Mouse (Mus musculus): ENCODE measurements around the gene Myocos. TPM values are rescaled to one million over a fixed set of nuclear protein-coding genes. Genes with fewer than 3 reads are reported as not detected.
"Not testable (repeated sequence)": the region's sequence is repeated elsewhere in the genome, so short reads cannot be mapped to it uniquely, and the experiment has no call there.

Gene Myocos
- polyA plus RNA-seq, 1 experiment from 2014 or later = not detected

DNA sequence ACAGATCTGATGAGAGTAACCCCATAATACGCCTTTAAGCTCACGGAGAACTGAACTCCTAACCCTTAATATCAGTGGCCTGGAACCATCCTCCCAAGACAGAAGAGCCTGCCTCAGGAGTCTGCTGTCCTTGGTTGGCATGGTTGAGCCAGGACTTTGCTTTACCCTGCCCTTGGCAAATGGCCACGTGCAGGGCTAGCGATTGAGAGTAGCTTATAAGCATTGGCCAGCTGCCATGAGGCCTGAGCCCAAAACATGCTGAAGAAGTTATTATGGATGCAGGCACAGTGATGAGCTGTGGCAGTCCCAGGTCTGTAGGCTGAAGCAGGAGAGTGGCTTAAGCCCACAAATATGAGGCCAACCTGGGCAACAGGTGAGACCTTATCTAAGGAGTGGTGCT lies 30.2 kb downstream of the Myocos start:
- H3K4me3 ChIP-seq (ENCODE audit: low read length); H3K4me1 ChIP-seq (replicated peaks; ENCODE audit: control insufficient read depth, insufficient read depth, low read length); H3K9ac ChIP-seq (ENCODE audit: low read length); H3K36me3 ChIP-seq (ENCODE audit: control insufficient read depth, insufficient read depth, low read length); ATAC-seq (ENCODE audit: low read depth); H3K27ac ChIP-seq (ENCODE audit: low read length); H3K27me3 ChIP-seq (ENCODE audit: control insufficient read depth, insufficient read depth, low read depth, low read length); H3K9me3 ChIP-seq (ENCODE audit: control insufficient read depth, low read length); H3K4me2 ChIP-seq (ENCODE audit: low read depth, low read length): not testable (repeated sequence)
- 73% methylated on average over 4 of the region's 4 CpGs for WGBS

DNA sequence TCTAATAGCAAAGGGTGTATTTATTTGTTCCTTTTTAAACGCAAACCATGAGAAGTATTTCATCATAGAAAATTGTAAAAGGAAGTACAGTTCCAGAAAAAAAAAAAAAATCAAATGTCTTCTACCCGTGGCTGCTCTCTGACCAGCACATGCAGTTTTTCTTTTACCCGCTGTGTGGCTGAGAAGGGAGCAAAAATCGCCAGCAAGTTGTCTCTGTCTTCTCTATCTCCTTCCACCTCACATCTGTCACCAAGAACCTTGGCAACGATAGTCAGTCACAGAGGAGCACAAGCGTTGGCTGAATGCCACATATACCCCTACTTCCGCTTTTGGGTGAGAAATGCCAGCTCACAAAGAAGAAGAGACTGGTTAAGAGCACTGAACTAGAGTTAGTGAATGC lies 32.8 kb downstream of the Myocos start:
- 0 out of 2 replicates have a peak overlapping the region, but pooled peaks have one; percentile 20 for H3K4me2 ChIP-seq (ENCODE audit: low read depth, low read length)

DNA sequence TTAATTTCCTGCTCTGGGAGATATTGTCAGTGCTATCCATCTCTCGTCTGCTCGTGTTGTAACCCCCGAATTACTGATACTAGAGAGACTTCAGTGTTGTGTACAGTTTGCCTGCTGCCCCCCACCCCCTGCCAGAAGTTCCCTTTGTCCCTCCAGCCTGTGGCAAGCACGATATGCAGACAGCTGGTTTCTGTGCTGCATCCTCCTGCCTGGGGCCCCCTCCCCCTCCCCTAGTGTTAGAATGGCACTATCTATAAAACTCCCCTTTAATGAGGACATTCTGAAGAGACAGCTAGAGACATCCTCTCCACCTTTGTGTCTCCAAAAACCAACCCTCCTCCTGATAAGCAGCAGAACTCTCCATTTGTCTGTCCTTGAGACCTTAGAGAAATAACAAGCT lies 34.1 kb downstream of the Myocos start:
- H3K4me1 ChIP-seq (replicated peaks; ENCODE audit: control insufficient read depth, insufficient read depth, low read length) = peaks cover 3% of the 10 kb centered on the region; the same call in 1 of the 2 replicates
- no peak overlapping the region for H3K4me3 ChIP-seq (ENCODE audit: low read length)
- WGBS = 21% methylated on average over 4 of the region's 4 CpGs
- H3K36me3 ChIP-seq (ENCODE audit: control insufficient read depth, insufficient read depth, low read length) = no peaks in the 10 kb centered on the region
- H3K27ac ChIP-seq (ENCODE audit: low read length) = no peak overlapping the region
- no peak overlapping the region for H3K4me2 ChIP-seq (ENCODE audit: low read depth, low read length)
- no peaks in the 10 kb centered on the region for H3K27me3 ChIP-seq (ENCODE audit: control insufficient read depth, insufficient read depth, low read depth, low read length)
- no peaks in the 10 kb centered on the region for H3K9me3 ChIP-seq (ENCODE audit: control insufficient read depth, low read length)
- no peak overlapping the region for H3K9ac ChIP-seq (ENCODE audit: low read length)
- no peak for ATAC-seq (ENCODE audit: low read depth)

More for the DNA sequence above, 32.8 kb downstream of the Myocos start:
- Histone ChIP-seq H3K36me3 (ENCODE audit: control insufficient read depth, insufficient read depth, low read length) (no peaks in the 10 kb centered on the region), H3K27me3 (ENCODE audit: control insufficient read depth, insufficient read depth, low read depth, low read length) (no peaks in the 10 kb centered on the region), H3K9me3 (ENCODE audit: control insufficient read depth, low read length) (no peaks in the 10 kb centered on the region), H3K4me3 (ENCODE audit: low read length) (no peak overlapping the region), H3K9ac (ENCODE audit: low read length) (no peak overlapping the region), H3K27ac (ENCODE audit: low read length) (no peak overlapping the region), H3K4me1 (replicated peaks; ENCODE audit: control insufficient read depth, insufficient read depth, low read length) (peaks cover 3% of the 10 kb centered on the region; the same call in 1 of the 2 replicates)
- ATAC-seq (ENCODE audit: low read depth) = 0 out of 2 replicates have a peak, but pooled peaks have one; percentile 20
- WGBS = 26% methylated on average over 7 of the region's 7 CpGs

DNA sequence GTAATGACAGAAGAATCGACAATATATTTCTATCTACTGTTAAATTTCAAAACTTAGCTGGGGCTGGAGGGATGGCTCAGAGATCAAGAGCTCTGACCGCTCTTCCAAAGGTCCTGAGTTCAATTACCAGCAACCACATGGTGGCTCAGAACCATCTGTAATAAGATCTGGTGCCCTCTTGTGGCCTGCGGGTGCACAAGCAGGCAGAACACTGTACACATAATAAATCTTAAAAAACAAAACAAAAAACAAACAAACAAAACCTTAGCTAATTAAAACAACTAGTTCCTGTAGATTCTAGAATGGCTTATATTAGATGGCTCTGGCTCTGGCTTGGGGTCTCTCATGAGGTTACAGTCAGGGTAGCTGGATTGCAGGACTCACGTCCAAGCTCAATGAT lies 37.5 kb downstream of the Myocos start:
- no peaks in the 10 kb centered on the region for H3K27me3 ChIP-seq (ENCODE audit: control insufficient read depth, insufficient read depth, low read depth, low read length)
- no peak for ATAC-seq (ENCODE audit: low read depth)
- H3K27ac ChIP-seq (ENCODE audit: low read length) = no peak overlapping the region
- WGBS = 64% methylated on average over 4 of the region's 4 CpGs
- H3K4me1 ChIP-seq (replicated peaks; ENCODE audit: control insufficient read depth, insufficient read depth, low read length) = peaks cover 3% of the 10 kb centered on the region; the same call in 1 of the 2 replicates
- H3K9me3 ChIP-seq (ENCODE audit: control insufficient read depth, low read length) = no peaks in the 10 kb centered on the region
- no peaks in the 10 kb centered on the region for H3K36me3 ChIP-seq (ENCODE audit: control insufficient read depth, insufficient read depth, low read length)
- H3K4me3 ChIP-seq (ENCODE audit: low read length) = no peak overlapping the region
- H3K4me2 ChIP-seq (ENCODE audit: low read depth, low read length) = no peak overlapping the region
- H3K9ac ChIP-seq (ENCODE audit: low read length) = no peak overlapping the region

DNA sequence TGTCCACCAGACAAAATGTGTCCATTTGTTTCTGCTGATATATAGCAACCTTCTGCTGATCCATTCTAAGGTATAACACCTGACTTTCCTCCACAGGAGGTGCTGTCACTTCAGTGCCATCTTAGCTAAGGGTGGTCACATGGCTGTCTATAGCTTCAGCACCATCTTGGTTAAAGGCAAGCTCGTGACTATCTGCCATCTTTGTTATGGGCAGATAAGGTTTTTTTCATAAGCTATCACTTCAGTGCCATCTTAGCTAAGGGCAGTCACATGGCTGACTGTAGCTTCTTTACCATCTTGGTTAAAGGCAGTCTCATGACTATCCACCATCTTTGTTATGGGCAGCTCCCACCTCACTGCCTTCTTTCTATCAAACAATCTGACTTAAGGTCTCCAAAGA lies 42.5 kb downstream of the Myocos start:
- Histone ChIP-seq H3K27ac (ENCODE audit: low read length) (no peak overlapping the region), H3K27me3 (ENCODE audit: control insufficient read depth, insufficient read depth, low read depth, low read length) (no peaks in the 10 kb centered on the region), H3K9me3 (ENCODE audit: control insufficient read depth, low read length) (no peaks in the 10 kb centered on the region), H3K4me3 (ENCODE audit: low read length) (no peak overlapping the region), H3K36me3 (ENCODE audit: control insufficient read depth, insufficient read depth, low read length) (no peaks in the 10 kb centered on the region), H3K9ac (ENCODE audit: low read length) (no peak overlapping the region), H3K4me2 (ENCODE audit: low read depth, low read length) (no peak overlapping the region), H3K4me1 (replicated peaks; ENCODE audit: control insufficient read depth, insufficient read depth, low read length) (no peaks in the 10 kb centered on the region)
- 58% methylated on average over 1 of the region's 1 CpGs for WGBS
- no peak for ATAC-seq (ENCODE audit: low read depth)

DNA sequence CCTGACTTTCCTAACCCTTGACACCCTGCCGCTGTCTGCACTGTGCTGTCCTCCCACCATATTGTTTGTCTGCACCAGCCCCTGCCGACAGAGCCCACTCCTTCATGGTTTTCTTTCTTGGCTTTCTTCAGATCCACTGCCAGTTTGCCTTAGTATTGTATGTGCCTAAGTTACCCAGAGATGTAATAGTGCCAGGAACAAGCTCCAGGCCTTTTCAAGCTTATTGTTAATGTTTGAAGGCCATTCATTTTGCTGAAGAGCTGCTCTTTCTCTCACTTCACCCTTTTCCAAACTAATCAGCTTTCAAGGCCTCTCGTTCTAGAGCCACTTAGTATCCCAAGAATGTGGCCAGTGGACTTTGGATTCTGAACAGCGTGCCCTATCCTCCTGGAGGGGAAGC lies 46.8 kb downstream of the Myocos start:
- no peak for ATAC-seq (ENCODE audit: low read depth)
- Histone ChIP-seq H3K9me3 (ENCODE audit: control insufficient read depth, low read length) (no peaks in the 10 kb centered on the region), H3K4me1 (replicated peaks; ENCODE audit: control insufficient read depth, insufficient read depth, low read length) (no peaks in the 10 kb centered on the region), H3K36me3 (ENCODE audit: control insufficient read depth, insufficient read depth, low read length) (no peaks in the 10 kb centered on the region), H3K27me3 (ENCODE audit: control insufficient read depth, insufficient read depth, low read depth, low read length) (no peaks in the 10 kb centered on the region), H3K27ac (ENCODE audit: low read length) (no peak overlapping the region), H3K4me2 (ENCODE audit: low read depth, low read length) (no peak overlapping the region), H3K4me3 (ENCODE audit: low read length) (no peak overlapping the region), H3K9ac (ENCODE audit: low read length) (no peak overlapping the region)
- WGBS = 60% methylated on average over 4 of the region's 4 CpGs

DNA sequence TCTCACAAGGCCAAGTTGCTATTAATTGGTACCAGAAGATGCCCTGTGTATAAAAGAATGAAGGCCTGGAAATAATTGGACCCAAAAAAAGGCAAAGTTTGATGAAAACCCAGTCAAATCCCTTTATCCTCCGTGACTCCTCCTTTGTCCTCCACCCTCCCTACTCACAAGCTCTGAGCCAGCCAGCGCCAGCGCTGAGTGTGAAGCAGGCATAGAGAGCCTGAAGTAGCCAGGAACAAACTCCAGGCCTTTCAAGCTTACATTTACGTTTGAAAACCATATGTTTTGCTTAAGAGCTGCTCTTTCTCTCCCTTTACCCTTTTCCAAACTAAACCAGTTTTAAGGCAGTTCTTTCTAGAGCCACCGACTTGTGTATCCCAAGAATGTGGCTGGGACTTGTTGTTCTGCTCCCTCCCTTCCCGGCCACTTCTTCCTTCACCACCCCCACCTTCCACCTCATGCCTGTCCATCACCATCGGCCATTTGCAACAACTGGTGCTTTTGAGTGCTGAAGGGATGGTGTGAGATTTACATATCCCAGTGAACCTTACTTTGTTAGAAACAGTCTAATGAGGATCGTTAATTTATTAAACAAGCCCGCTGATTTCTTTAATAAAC lies 48.3 kb downstream of the Myocos start:
- H3K9me3 ChIP-seq (ENCODE audit: control insufficient read depth, low read length) = no peaks in the 10 kb centered on the region
- H3K27ac ChIP-seq (ENCODE audit: low read length) = no peak overlapping the region
- H3K4me1 ChIP-seq (replicated peaks; ENCODE audit: control insufficient read depth, insufficient read depth, low read length) = no peaks in the 10 kb centered on the region
- WGBS = 34% methylated on average over 9 of the region's 9 CpGs
- H3K36me3 ChIP-seq (ENCODE audit: control insufficient read depth, insufficient read depth, low read length) = no peaks in the 10 kb centered on the region
- no peak overlapping the region for H3K4me3 ChIP-seq (ENCODE audit: low read length)
- no peak for ATAC-seq (ENCODE audit: low read depth)
- H3K27me3 ChIP-seq (ENCODE audit: control insufficient read depth, insufficient read depth, low read depth, low read length) = no peaks in the 10 kb centered on the region
- no peak overlapping the region for H3K4me2 ChIP-seq (ENCODE audit: low read depth, low read length)
- H3K9ac ChIP-seq (ENCODE audit: low read length) = no peak overlapping the region

DNA sequence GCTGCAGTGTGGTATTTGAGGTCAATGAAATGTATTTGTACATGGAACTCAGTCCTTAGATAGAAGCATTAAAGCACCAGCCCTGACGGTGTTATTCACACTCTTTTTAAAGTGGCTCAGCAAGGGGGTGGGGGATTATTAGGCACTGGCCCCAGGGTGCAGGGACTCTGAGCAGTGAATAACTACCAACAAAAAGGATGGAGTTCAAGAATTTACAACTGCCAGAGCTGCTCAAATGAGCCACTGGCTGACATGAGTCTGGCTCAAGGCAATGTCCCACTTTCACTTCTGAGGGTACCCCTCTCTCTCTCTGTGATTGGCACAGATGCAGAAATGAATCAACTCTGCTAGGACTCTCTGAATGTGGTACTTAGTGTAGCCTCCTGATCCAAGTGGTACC lies 49.9 kb downstream of the Myocos start:
- Histone ChIP-seq H3K36me3 (ENCODE audit: control insufficient read depth, insufficient read depth, low read length) (no peaks in the 10 kb centered on the region), H3K9me3 (ENCODE audit: control insufficient read depth, low read length) (no peaks in the 10 kb centered on the region), H3K4me3 (ENCODE audit: low read length) (no peak overlapping the region), H3K27ac (ENCODE audit: low read length) (no peak overlapping the region), H3K9ac (ENCODE audit: low read length) (no peak overlapping the region), H3K4me1 (replicated peaks; ENCODE audit: control insufficient read depth, insufficient read depth, low read length) (no peaks in the 10 kb centered on the region), H3K27me3 (ENCODE audit: control insufficient read depth, insufficient read depth, low read depth, low read length) (no peaks in the 10 kb centered on the region), H3K4me2 (ENCODE audit: low read depth, low read length) (no peak overlapping the region)
- WGBS = 24% methylated on average over 1 of the region's 1 CpGs
- ATAC-seq (ENCODE audit: low read depth) = no peak

DNA sequence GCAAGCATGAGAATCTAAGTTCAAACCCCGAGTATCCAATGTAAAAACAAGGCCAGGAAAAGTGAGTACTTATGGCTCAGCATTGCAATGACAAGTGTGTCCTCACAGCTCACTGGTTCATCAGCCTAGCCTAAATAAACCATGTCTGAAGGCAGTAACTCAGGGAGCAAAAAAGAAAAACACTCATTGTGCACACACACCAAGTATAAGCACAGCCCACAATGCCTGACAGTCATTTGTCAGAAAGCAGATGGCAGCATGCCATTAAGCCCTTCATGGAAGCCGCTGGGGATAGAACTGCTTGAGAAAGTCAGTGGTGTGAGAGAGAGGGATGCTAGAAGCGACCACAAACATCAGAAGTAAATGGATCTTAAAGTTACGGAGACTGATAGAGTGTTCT lies 56.7 kb downstream of the Myocos start:
- H3K4me2 ChIP-seq (ENCODE audit: low read depth, low read length) = no peak overlapping the region
- ATAC-seq (ENCODE audit: low read depth) = peak; percentile 54
- H3K9me3 ChIP-seq (ENCODE audit: control insufficient read depth, low read length) = no peaks in the 10 kb centered on the region
- no peaks in the 10 kb centered on the region for H3K4me1 ChIP-seq (replicated peaks; ENCODE audit: control insufficient read depth, insufficient read depth, low read length)
- H3K36me3 ChIP-seq (ENCODE audit: control insufficient read depth, insufficient read depth, low read length) = peaks cover 6% of the 10 kb centered on the region
- no peak overlapping the region for H3K27ac ChIP-seq (ENCODE audit: low read length)
- H3K27me3 ChIP-seq (ENCODE audit: control insufficient read depth, insufficient read depth, low read depth, low read length) = no peaks in the 10 kb centered on the region
- 50% methylated on average over 4 of the region's 4 CpGs for WGBS
- H3K9ac ChIP-seq (ENCODE audit: low read length) = no peak overlapping the region
- no peak overlapping the region for H3K4me3 ChIP-seq (ENCODE audit: low read length)

DNA sequence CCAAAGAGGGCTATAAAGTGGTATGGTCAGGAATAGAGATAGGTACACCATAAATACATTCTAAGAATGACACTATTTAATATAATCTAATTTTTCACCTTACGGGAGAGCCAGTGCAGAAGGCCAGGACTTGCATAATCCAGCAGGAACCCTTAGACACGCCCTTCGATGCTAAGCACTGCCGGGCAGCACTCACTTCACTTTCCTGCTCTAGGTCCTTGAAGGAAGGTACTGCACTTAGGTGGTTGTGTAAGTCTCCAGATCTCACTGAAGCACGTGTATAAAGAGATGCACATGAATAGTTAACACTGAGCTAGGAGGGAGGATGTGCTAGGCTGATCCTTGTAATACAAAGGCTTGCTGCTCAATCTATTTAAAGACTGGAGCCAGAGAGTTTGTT lies 58.4 kb downstream of the Myocos start:
- 81% methylated on average over 5 of the region's 5 CpGs for WGBS
- H3K27me3 ChIP-seq (ENCODE audit: control insufficient read depth, insufficient read depth, low read depth, low read length) = no peaks in the 10 kb centered on the region
- no peak overlapping the region for H3K27ac ChIP-seq (ENCODE audit: low read length)
- H3K9ac ChIP-seq (ENCODE audit: low read length) = no peak overlapping the region
- H3K9me3 ChIP-seq (ENCODE audit: control insufficient read depth, low read length) = no peaks in the 10 kb centered on the region
- H3K36me3 ChIP-seq (ENCODE audit: control insufficient read depth, insufficient read depth, low read length) = peaks cover 9% of the 10 kb centered on the region
- no peak overlapping the region for H3K4me2 ChIP-seq (ENCODE audit: low read depth, low read length)
- no peak overlapping the region for H3K4me3 ChIP-seq (ENCODE audit: low read length)
- no peaks in the 10 kb centered on the region for H3K4me1 ChIP-seq (replicated peaks; ENCODE audit: control insufficient read depth, insufficient read depth, low read length)
- ATAC-seq (ENCODE audit: low read depth) = no peak
